Mouse (Mus musculus) NIH3T3 (cell line): ENCODE measurements around the gene Htra1.
A peak's percentile ranks its signal among the peaks of the same experiment; 100 is the strongest.

Source experiments
- DNase-seq: peaks from one replicate; pipeline ENCODE4 v3.0.0-alpha.2; 2012; ENCODE audit warnings: low read depth

Htra1 gene

DNA sequence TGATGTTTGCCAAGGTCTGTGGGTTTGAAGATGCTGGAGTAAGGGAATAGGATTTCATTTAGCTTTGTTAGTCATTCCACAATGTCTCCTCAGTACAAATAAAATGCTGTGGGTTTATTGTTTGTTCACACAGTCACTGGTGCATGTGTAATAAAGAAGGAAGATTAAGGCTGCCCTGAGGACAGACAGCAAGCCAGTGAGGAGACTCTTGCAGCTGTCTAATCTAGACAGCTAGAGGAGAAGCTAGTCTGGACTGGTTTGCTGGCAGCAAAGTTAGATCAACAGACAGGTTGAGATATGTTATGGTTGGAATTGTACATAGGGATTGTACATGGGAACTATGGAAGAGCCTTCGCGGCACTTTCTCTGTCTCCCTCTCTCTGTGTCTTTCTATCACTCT is 71.3 kb downstream of the Htra1 start:
- no peak for DNase-seq

- DNase-seq = no peak
Measured at GRCm38 (mm10) chr7:131009178-131009577, 73.3 kb downstream of the Htra1 start.

- peak; percentile 82 for DNase-seq
Measured at GRCm38 (mm10) chr7:131011901-131012300, 76.0 kb downstream of the Htra1 start.

- no peak for DNase-seq
Measured at GRCm38 (mm10) chr7:131019181-131019580, 83.3 kb downstream of the Htra1 start.

- DNase-seq = no peak
Measured at GRCm38 (mm10) chr7:131024807-131025206, 88.9 kb downstream of the Htra1 start.

GRCm38 (mm10) chr7:131027557-131027956 is 91.6 kb downstream of the Htra1 start:
- no peak for DNase-seq

- DNase-seq = no peak
Measured at GRCm38 (mm10) chr7:131031755-131032154, 95.8 kb downstream of the Htra1 start, which contains the start of gene Dmbt1. Gene Dmbt1 (plus strand): TSS chr7:131032053.
